Mouse (Mus musculus) lung, embryonic 16.5 days (tissue): ENCODE measurements at regions not wholly inside any gene's neighbourhood (a gene's known extent, or its start where the extent isn't known, plus 50 kb on each side); places are given as distances from the start of the nearest gene placed in this dataset.
A peak's percentile ranks its signal among the peaks of the same experiment; 100 is the strongest.

Experiments used
- ATAC-seq: fragments of 200-750 bp; cut with Nextera tagmentation; 2 replicates; pipeline ENCODE4 v1.8.0; 2017; ENCODE audit warnings: low read depth, mild to moderate bottlenecking, moderate library complexity
- H3K27ac ChIP-seq: fragments of 300-500 bp; sonication (generic); 2 replicates; pipeline ENCODE4 v1.5.1; 2014; ENCODE audit warnings: mild to moderate bottlenecking, control low read depth, low read length
- H3K27me3 ChIP-seq: fragments of 300-500 bp; sonication (generic); 2 replicates; pipeline ENCODE4 v1.6.1; 2014; ENCODE audit warnings: low read depth, low read length, mixed read lengths; ENCODE audit not compliant: control insufficient read depth, insufficient read depth
- H3K36me3 ChIP-seq: fragments of 300-500 bp; sonication (generic); 2 replicates; pipeline ENCODE4 v1.6.1; 2014; ENCODE audit warnings: low read length; ENCODE audit not compliant: control insufficient read depth, insufficient read depth
- H3K4me1 ChIP-seq: fragments of 300-500 bp; sonication (generic); replicated peaks from 2 replicates; pipeline ENCODE4 v1.6.1; 2014; ENCODE audit warnings: low read length, mixed read lengths; ENCODE audit not compliant: control insufficient read depth, insufficient read depth
- H3K4me2 ChIP-seq: fragments of 300-500 bp; sonication (generic); 2 replicates; pipeline ENCODE4 v1.6.1; 2014; ENCODE audit warnings: low read depth, low read length, control low read depth
- H3K4me3 ChIP-seq: fragments of 300-500 bp; sonication (generic); 2 replicates; pipeline ENCODE4 v1.5.1; 2014; ENCODE audit warnings: mild to moderate bottlenecking, low read length, control low read depth
- H3K9ac ChIP-seq: fragments of 300-500 bp; sonication (generic); 2 replicates; pipeline ENCODE4 v1.6.1; 2014; ENCODE audit warnings: low read length, control low read depth
- H3K9me3 ChIP-seq: fragments of 300-500 bp; sonication (generic); 2 replicates; pipeline ENCODE4 v1.6.1; 2016; ENCODE audit warnings: low read length; ENCODE audit not compliant: control insufficient read depth
- WGBS: fragments of 180-500 bp; shearing (Covaris S2); extraction: QIAGEN DNeasy Blood & Tissue Kit; methylation state at CpG from one replicate; pipeline ENCODE4 v1.1.7; 2014; 5-methylcytosine and 5-hydroxymethylcytosine counted together

DNA sequence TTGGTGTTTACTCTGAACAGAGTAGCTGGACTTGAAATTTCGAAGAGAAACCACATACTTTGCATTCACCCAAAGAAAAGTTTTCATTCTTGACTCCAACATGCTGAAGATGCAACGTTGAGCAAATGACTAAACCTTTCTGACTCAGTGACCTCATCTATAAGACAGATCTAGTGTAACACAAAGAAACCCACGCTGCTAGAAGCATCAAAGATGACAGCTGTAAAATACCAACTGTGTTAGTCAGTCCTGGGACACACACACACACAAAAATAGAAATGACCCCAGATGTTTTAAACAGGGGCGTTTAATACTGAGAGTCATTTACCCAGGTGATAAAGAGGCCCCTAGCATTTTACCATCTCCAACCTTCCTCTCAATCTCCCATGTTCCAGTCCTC lies 307.7 kb downstream of the Dhx15 start:
- H3K4me2 ChIP-seq: no peak overlapping the region
- H3K27ac ChIP-seq: no peak overlapping the region
- ATAC-seq: no peak
- no peaks in the 10 kb centered on the region for H3K4me1 ChIP-seq
- H3K9ac ChIP-seq: no peak overlapping the region
- no peaks in the 10 kb centered on the region for H3K9me3 ChIP-seq
- H3K27me3 ChIP-seq: no peaks in the 10 kb centered on the region
- 57% methylated on average over 4 of the region's 4 CpGs for WGBS
- no peak overlapping the region for H3K4me3 ChIP-seq
- H3K36me3 ChIP-seq: no peaks in the 10 kb centered on the region

DNA sequence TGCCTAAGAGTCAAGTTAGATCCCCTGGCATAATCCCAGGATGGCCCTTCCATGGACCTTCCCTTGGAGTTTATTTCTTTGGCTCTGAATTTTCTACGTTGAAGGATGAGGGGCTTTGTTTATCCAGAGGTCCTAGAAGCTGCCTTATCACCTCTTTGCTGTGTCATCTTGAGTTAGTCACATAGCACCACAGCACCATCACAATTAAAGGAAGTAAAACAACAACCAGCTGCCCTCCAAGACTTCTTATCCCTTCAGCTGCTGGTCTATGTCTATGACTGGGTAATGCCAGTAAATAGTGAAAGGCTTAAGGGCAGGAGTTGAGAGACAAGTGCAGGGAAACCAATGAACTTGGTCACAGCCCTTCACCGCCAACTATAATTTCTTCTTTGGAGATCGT lies 308.1 kb downstream of the Dhx15 start:
- no peaks in the 10 kb centered on the region for H3K9me3 ChIP-seq
- no peaks in the 10 kb centered on the region for H3K4me1 ChIP-seq
- H3K27me3 ChIP-seq: no peaks in the 10 kb centered on the region
- H3K4me3 ChIP-seq: no peak overlapping the region
- 57% methylated on average over 3 of the region's 3 CpGs for WGBS
- no peaks in the 10 kb centered on the region for H3K36me3 ChIP-seq
- no peak overlapping the region for H3K4me2 ChIP-seq
- H3K9ac ChIP-seq: no peak overlapping the region
- ATAC-seq: no peak
- H3K27ac ChIP-seq: no peak overlapping the region

DNA sequence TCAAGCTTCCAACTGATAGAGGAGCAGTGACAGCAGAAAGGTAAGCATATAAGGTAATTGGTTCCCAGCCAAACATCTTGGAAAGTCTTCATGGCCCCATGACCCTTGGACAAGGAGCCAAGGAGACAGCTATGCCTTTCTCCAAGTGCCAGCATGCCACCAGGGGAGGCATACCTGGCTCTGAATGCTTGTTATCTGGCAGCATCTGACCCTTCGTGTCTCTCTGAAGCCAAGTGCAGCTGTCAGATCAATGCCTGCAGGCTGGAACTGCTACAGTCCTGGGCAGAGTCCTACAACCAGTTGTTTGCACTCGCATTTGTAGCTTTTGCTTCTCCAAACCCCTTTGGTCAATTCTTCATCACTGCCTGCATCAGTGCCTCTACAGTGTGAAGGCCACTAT lies 309.3 kb upstream of the Ppargc1a start:
- Histone ChIP-seq H3K4me3 (no peak overlapping the region), H3K36me3 (no peaks in the 10 kb centered on the region), H3K9me3 (no peaks in the 10 kb centered on the region), H3K4me1 (no peaks in the 10 kb centered on the region), H3K27me3 (no peaks in the 10 kb centered on the region), H3K9ac (no peak overlapping the region), H3K27ac (no peak overlapping the region), H3K4me2 (no peak overlapping the region)
- no peak for ATAC-seq
- 89% methylated on average over 2 of the region's 2 CpGs for WGBS

DNA sequence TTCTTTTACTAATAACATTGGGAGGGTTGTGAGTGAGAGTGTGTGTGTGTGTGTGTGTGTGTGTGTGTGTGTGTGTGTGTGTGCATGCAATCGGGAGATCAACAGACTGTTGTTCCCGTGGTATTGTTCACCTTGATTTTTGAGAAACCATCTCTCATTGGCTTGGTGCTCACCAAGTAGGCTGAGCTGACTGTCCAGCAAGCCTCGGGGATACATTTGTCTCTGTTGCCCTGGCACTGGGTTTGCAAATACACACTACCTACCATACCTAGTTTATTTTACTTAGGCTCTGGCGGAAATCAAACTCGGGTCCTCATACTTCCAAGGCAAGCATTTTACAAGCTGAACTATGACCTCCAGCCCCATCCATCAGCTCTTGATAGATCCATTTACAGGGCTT lies 306.0 kb upstream of the Ppargc1a start:
- H3K36me3 ChIP-seq: no peaks in the 10 kb centered on the region
- 0 out of 2 replicates have a peak, but pooled peaks cover 3% of the 10 kb centered on the region for H3K4me1 ChIP-seq
- H3K4me3 ChIP-seq: no peak overlapping the region
- ATAC-seq: no peak
- H3K27ac ChIP-seq: no peak overlapping the region
- 47% methylated on average over 5 of the region's 5 CpGs for WGBS
- H3K4me2 ChIP-seq: no peak overlapping the region
- H3K27me3 ChIP-seq: no peaks in the 10 kb centered on the region
- no peak overlapping the region for H3K9ac ChIP-seq
- no peaks in the 10 kb centered on the region for H3K9me3 ChIP-seq

DNA sequence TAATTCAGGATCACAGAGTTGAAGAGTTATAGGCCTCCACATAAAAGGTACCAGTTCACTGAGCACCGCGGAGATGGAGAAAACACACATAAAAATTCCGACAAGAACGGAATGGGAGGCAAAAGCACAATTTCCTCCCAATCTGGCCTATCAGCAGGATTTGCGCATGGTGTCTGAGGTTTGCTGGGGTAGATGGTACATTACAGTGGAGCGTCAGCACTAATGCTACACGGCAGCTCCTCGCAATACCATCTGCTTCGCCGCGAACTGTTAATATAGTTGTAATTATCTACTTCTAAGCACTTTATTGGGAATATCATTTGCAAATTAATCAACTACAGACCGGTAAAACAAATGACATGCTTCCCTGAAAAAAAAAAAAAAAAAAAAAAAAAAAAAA lies 304.2 kb upstream of the Ppargc1a start:
- Histone ChIP-seq H3K36me3 (no peaks in the 10 kb centered on the region), H3K27ac (no peak overlapping the region), H3K27me3 (no peaks in the 10 kb centered on the region), H3K4me3 (no peak overlapping the region), H3K4me1 (peaks cover 13% of the 10 kb centered on the region; the same call in 1 of the 2 replicates), H3K4me2 (no peak overlapping the region), H3K9me3 (no peaks in the 10 kb centered on the region), H3K9ac (no peak overlapping the region)
- no peak for ATAC-seq
- 93% methylated on average over 12 of the region's 12 CpGs for WGBS

DNA sequence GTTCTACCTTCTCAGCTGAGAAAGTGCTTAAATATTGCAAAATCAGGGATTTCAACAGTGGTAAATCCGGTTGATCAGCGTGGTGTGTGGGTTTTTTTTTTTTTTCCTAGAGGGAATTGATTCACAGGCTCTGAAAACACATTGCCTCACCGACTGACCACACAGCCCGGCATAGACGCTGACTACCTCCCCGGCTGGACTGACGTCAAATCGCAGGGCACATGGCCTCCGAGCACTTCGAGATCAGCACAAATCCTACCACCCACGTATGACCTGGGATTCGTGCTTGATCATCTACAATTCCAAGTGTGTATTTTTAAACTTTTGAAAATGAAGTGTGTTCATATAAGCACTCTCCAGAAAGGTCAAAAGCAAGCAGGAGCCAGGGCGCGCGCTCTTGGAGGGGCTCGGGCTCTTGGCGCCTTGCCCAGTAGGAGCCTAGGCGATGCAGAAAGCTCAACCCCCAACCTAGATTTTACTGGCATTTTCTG lies 300.7 kb upstream of the Ppargc1a start:
- Histone ChIP-seq H3K27me3 (no peaks in the 10 kb centered on the region), H3K27ac (peak overlapping the region; percentile 52), H3K4me2 (peak overlapping the region; percentile 53), H3K9ac (peak overlapping the region; percentile 9; the same call in 1 of the 2 replicates), H3K4me3 (peak overlapping the region; percentile 21; the same call in 1 of the 2 replicates), H3K9me3 (no peaks in the 10 kb centered on the region), H3K4me1 (peaks cover 13% of the 10 kb centered on the region; the same call in 1 of the 2 replicates), H3K36me3 (no peaks in the 10 kb centered on the region)
- WGBS: 18% methylated on average over 18 of the region's 18 CpGs
- ATAC-seq: peak; percentile 96

GRCm38 (mm10) chr5:51866002-51866401 lies 298.5 kb upstream of the Ppargc1a start:
- H3K4me2 ChIP-seq: no peak overlapping the region
- H3K27me3 ChIP-seq: no peaks in the 10 kb centered on the region
- no peak overlapping the region for H3K27ac ChIP-seq
- H3K4me1 ChIP-seq: peaks cover 13% of the 10 kb centered on the region; the same call in 1 of the 2 replicates
- no peak overlapping the region for H3K9ac ChIP-seq
- H3K9me3 ChIP-seq: no peaks in the 10 kb centered on the region
- no peaks in the 10 kb centered on the region for H3K36me3 ChIP-seq
- H3K4me3 ChIP-seq: no peak overlapping the region
- WGBS: 40% methylated on average over 2 of the region's 2 CpGs
- no peak for ATAC-seq

GRCm38 (mm10) chr5:51860496-51860895 lies 293.0 kb upstream of the Ppargc1a start:
- Histone ChIP-seq H3K4me1 (no peaks in the 10 kb centered on the region), H3K27me3 (no peaks in the 10 kb centered on the region), H3K4me2 (no peak overlapping the region), H3K9me3 (no peaks in the 10 kb centered on the region), H3K36me3 (no peaks in the 10 kb centered on the region), H3K27ac (no peak overlapping the region), H3K4me3 (no peak overlapping the region), H3K9ac (no peak overlapping the region)
- WGBS: 84% methylated on average over 5 of the region's 5 CpGs
- no peak for ATAC-seq

DNA sequence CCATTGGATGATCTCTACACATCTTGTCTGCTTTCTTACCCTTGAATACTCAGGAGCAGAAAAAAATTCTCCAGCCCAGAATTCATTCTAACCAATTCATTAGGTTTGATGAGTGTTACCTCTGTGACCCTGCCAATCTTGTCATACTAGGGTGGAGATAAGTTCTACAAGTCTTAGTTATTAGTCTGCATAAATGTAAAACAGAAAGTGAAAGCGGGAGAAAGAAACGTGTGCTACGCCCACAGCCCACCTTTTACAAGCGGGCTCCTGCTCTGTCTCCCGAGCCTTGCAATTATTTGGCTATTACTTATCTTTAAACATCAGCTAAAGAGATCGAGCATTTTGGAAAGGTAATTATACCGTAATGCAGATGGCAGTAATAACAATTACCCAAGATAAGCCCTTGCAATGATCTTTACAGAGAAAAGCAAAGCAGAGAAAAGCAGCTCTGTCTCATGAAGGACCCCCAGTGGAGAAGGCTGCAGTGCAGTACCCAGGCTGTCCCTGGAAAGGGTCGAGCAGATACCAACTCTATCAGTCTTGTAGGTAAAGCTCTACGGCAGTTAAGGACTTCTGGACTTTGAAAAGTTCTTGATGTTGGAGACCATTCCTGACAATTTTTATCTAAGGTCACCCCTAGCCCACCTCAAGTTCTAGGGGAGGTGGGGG lies 286.1 kb upstream of the Ppargc1a start:
- no peak for ATAC-seq
- Histone ChIP-seq H3K27ac (no peak overlapping the region), H3K27me3 (no peaks in the 10 kb centered on the region), H3K4me3 (0 out of 2 replicates have a peak overlapping the region, but pooled peaks have one; percentile 0), H3K9me3 (no peaks in the 10 kb centered on the region), H3K36me3 (no peaks in the 10 kb centered on the region), H3K4me2 (no peak overlapping the region), H3K9ac (no peak overlapping the region), H3K4me1 (no peaks in the 10 kb centered on the region; the same call in 1 of the 2 replicates)
- 61% methylated on average over 9 of the region's 9 CpGs for WGBS
